Mouse (Mus musculus) gastrocnemius, postnatal 4 days (tissue): Measurements from ENCODE around the gene Ints13. TPM values are rescaled to one million over a fixed set of nuclear protein-coding genes. Genes with fewer than 3 reads are reported as not detected.
A peak's percentile ranks its signal among the peaks of the same experiment; 100 is the strongest.

Source experiments
- DNase-seq, 2 experiments: peaks; one replicate each; pipeline ENCODE4 v3.0.0; 2021 to 2022; ENCODE audit warnings: low spot score in 2 of 2, mixed read lengths in 2 of 2
- total RNA-seq, 2 experiments: library from RNA; stranded (reverse); gene quantifications; 2 replicates each; pipeline ENCODE4 v1.2.3; 2021

Ints13 gene
- total RNA-seq, 2 experiments from 2014 or later: 21.3 to 27.6 TPM

- DNase-seq: peak; percentile 21 to 60
Observed at GRCm38 (mm10) chr6:146501316-146501865, 76.2 kb downstream of the Ints13 start.

- DNase-seq: no peak
Observed at GRCm38 (mm10) chr6:146500771-146501170, 76.9 kb downstream of the Ints13 start.

- DNase-seq: no peak
Observed at GRCm38 (mm10) chr6:146500206-146500605, 77.4 kb downstream of the Ints13 start.

Other genes starting within 250 kb of the Ints13 start
- 10 to 100 TPM; 18.9 to 22.3 TPM for gene Itpr2, start 75.6 kb downstream of the Ints13 start, total RNA-seq
- 10 to 100 TPM; 52.2 to 52.4 TPM for gene Fgfr1op2, start 632 bp downstream of the Ints13 start, total RNA-seq
- gene Med21, start 64.7 kb upstream of the Ints13 start, total RNA-seq: 10 to 100 TPM; 50.4 to 53.9 TPM
- gene Tm7sf3, start 65.0 kb upstream of the Ints13 start, total RNA-seq: 10 to 100 TPM; 25.0 to 29.1 TPM
- 10 to 100 TPM; 10.7 to 11.9 TPM for gene Stk38l, start 147.2 kb upstream of the Ints13 start, total RNA-seq
- gene Arntl2, start 218.2 kb upstream of the Ints13 start, total RNA-seq: 1 to 10 TPM; 1.3 to 2.9 TPM